Mouse (Mus musculus) E14TG2a.4 (cell line): ENCODE data around the gene Ssc4d.
A peak's percentile ranks its signal among the peaks of the same experiment; 100 is the strongest.

ENCODE experiments used
- CTCF ChIP-seq: conservative IDR thresholded peaks from 2 replicates; pipeline ENCODE4 v1.5.1; 2014; ENCODE audit warnings: low read length
- NANOG ChIP-seq: IDR thresholded peaks from 2 replicates; pipeline ENCODE4 v1.6.1; 2014; ENCODE audit warnings: borderline replicate concordance, low read length, mixed read lengths
- POU5F1 ChIP-seq: IDR thresholded peaks from 2 replicates; pipeline ENCODE4 v1.6.1; 2014; ENCODE audit warnings: low read length, borderline replicate concordance

DNA sequence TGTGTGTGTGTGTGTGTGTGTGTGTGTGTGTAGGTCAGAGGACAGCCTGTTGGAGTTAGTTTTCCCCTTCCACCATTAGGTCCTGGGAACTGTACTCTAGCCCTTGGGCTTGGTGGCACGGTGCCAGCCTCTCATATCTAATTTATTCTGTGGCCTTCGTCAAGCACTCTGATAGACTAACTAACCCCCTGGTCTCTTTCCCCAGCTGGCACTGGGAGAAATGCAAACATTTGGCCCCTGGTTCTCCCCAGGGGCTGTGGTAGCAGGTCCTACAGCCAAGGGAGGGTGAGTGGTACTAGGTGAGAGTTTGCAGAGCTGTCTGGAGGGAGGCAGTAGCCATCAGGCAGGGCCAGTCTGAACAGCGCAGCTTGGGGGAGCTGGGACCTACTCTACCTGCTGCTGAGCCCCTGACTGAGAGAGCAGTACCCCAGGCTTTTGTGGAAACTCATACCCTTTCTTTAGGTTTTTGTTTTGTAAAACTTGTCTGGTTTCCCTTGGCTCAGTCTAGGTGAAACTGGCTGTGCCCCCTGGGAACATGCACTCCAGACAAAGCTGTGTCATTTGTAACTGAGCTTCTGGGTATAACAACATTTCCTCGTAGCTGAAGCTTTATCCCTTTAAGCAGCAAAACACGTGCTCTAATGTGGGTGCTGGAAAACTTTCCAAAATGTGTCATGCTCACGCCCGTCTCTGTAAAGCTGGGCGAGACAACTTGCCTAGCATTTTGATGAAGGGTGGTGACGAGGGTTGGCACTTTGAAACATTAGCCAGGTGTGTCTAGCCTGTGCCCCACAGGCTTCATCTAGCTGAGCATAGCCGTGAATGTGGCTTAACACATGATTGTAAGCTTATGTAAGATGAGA lies 41.9 kb upstream of the Ssc4d start:
- TF ChIP-seq CTCF: no peak
- TF ChIP-seq NANOG: peak; percentile 24; the same call in 1 of the 2 replicates
- TF ChIP-seq POU5F1: 0 out of 2 replicates have a peak, but pooled peaks have one; percentile 48
